Mouse (Mus musculus) limb, embryonic 15.5 days (tissue): ENCODE measurements at regions not wholly inside any gene's neighbourhood (a gene's known extent, or its start where the extent isn't known, plus 50 kb on each side); places are given as distances from the start of the nearest gene placed in this dataset.

Experiments
- ATAC-seq: fragments of 200-750 bp; cut with Nextera tagmentation; 2 replicates; pipeline ENCODE4 v1.8.0; 2017; ENCODE audit warnings: low read depth, moderate TSS enrichment; ENCODE audit not compliant: insufficient number of reproducible peaks, low FRiP score, low TSS enrichment
- H3K27ac ChIP-seq: fragments of 300-500 bp; sonication (generic); 2 replicates; pipeline ENCODE4 v1.5.1; 2015; ENCODE audit warnings: moderate library complexity, mild to moderate bottlenecking, inconsistent platforms
- H3K27me3 ChIP-seq: fragments of 300-500 bp; sonication (generic); 2 replicates; pipeline ENCODE4 v1.6.1; 2015; ENCODE audit warnings: inconsistent platforms
- H3K36me3 ChIP-seq: fragments of 300-500 bp; sonication (generic); 2 replicates; pipeline ENCODE4 v1.6.1; 2015; ENCODE audit warnings: inconsistent platforms
- H3K4me1 ChIP-seq: fragments of 300-500 bp; sonication (generic); 2 replicates; pipeline ENCODE4 v1.6.1; 2015; ENCODE audit warnings: inconsistent platforms
- H3K4me2 ChIP-seq: fragments of 300-500 bp; sonication (generic); 2 replicates; pipeline ENCODE4 v1.6.1; 2015; ENCODE audit warnings: mild to moderate bottlenecking, inconsistent platforms
- H3K4me3 ChIP-seq: fragments of 300-500 bp; sonication (generic); 2 replicates; pipeline ENCODE4 v1.5.1; 2015; ENCODE audit warnings: mild to moderate bottlenecking, inconsistent platforms
- H3K9ac ChIP-seq: fragments of 300-500 bp; sonication (generic); 2 replicates; pipeline ENCODE4 v1.6.1; 2015; ENCODE audit warnings: inconsistent platforms
- H3K9me3 ChIP-seq: fragments of 300-500 bp; sonication (generic); 2 replicates; pipeline ENCODE4 v1.6.1; 2016; ENCODE audit warnings: inconsistent platforms
- WGBS: fragments of 180-500 bp; shearing (Covaris S2); methylation state at CpG from one replicate; pipeline ENCODE4 v1.1.7; 2015; 5-methylcytosine and 5-hydroxymethylcytosine counted together

GRCm38 (mm10) chr12:8099114-8099513 is 108.8 kb upstream of the Ldah start:
- Histone ChIP-seq H3K36me3 (no peaks in the 10 kb centered on the region), H3K4me1 (no peaks in the 10 kb centered on the region), H3K9ac (no peak overlapping the region), H3K27ac (no peak overlapping the region), H3K9me3 (no peaks in the 10 kb centered on the region), H3K4me2 (no peak overlapping the region), H3K4me3 (no peak overlapping the region), H3K27me3 (no peaks in the 10 kb centered on the region)
- ATAC-seq, result no peak
- WGBS, result 76% methylated on average over 2 of the region's 2 CpGs

- no peak overlapping the region for H3K9ac ChIP-seq
- H3K4me2 ChIP-seq, result no peak overlapping the region
- no peak for ATAC-seq
- no peaks in the 10 kb centered on the region for H3K27me3 ChIP-seq
- H3K4me3 ChIP-seq, result no peak overlapping the region
- H3K36me3 ChIP-seq, result no peaks in the 10 kb centered on the region
- WGBS, result 36% methylated on average over 2 of the region's 2 CpGs
- H3K27ac ChIP-seq, result no peak overlapping the region
- no peaks in the 10 kb centered on the region for H3K4me1 ChIP-seq
- H3K9me3 ChIP-seq, result no peaks in the 10 kb centered on the region
Observed at GRCm38 (mm10) chr12:8099821-8100220, 108.1 kb upstream of the Ldah start.

- H3K27ac ChIP-seq, result no peak overlapping the region
- 79% methylated on average over 8 of the region's 8 CpGs for WGBS
- H3K27me3 ChIP-seq, result no peaks in the 10 kb centered on the region
- no peaks in the 10 kb centered on the region for H3K9me3 ChIP-seq
- H3K9ac ChIP-seq, result no peak overlapping the region
- H3K4me1 ChIP-seq, result no peaks in the 10 kb centered on the region
- no peak for ATAC-seq
- no peak overlapping the region for H3K4me3 ChIP-seq
- no peaks in the 10 kb centered on the region for H3K36me3 ChIP-seq
- no peak overlapping the region for H3K4me2 ChIP-seq
Observed at GRCm38 (mm10) chr12:8101837-8102236, 106.1 kb upstream of the Ldah start.

GRCm38 (mm10) chr12:8103259-8103658 is 104.6 kb upstream of the Ldah start:
- Histone ChIP-seq H3K4me2 (no peak overlapping the region), H3K36me3 (no peaks in the 10 kb centered on the region), H3K4me1 (peaks cover 4% of the 10 kb centered on the region; the same call in 1 of the 2 replicates), H3K27ac (no peak overlapping the region), H3K9me3 (no peaks in the 10 kb centered on the region), H3K9ac (no peak overlapping the region), H3K27me3 (no peaks in the 10 kb centered on the region), H3K4me3 (no peak overlapping the region)
- 74% methylated on average over 9 of the region's 9 CpGs for WGBS
- no peak for ATAC-seq

- Histone ChIP-seq H3K27me3 (no peaks in the 10 kb centered on the region), H3K4me1 (peaks cover 13% of the 10 kb centered on the region; the same call in 1 of the 2 replicates), H3K4me2 (no peak overlapping the region), H3K4me3 (no peak overlapping the region), H3K36me3 (no peaks in the 10 kb centered on the region), H3K9me3 (no peaks in the 10 kb centered on the region), H3K9ac (no peak overlapping the region), H3K27ac (no peak overlapping the region)
- WGBS, result 38% methylated on average over 4 of the region's 4 CpGs
- 0 out of 2 replicates have a peak, but pooled peaks have one; percentile 40 for ATAC-seq
Observed at GRCm38 (mm10) chr12:8107137-8107536, 100.8 kb upstream of the Ldah start.

- Histone ChIP-seq H3K4me2 (no peak overlapping the region), H3K9me3 (no peaks in the 10 kb centered on the region), H3K27ac (no peak overlapping the region), H3K4me3 (no peak overlapping the region), H3K27me3 (no peaks in the 10 kb centered on the region), H3K36me3 (no peaks in the 10 kb centered on the region), H3K9ac (no peak overlapping the region), H3K4me1 (peaks cover 13% of the 10 kb centered on the region; the same call in 1 of the 2 replicates)
- WGBS, result 56% methylated on average over 5 of the region's 5 CpGs
- no peak for ATAC-seq
Observed at GRCm38 (mm10) chr12:8109203-8109770, 98.6 kb upstream of the Ldah start.

- WGBS, result 75% methylated on average over 6 of the region's 6 CpGs
- Histone ChIP-seq H3K36me3 (no peaks in the 10 kb centered on the region), H3K27ac (no peak overlapping the region), H3K9me3 (no peaks in the 10 kb centered on the region), H3K4me1 (peaks cover 13% of the 10 kb centered on the region; the same call in 1 of the 2 replicates), H3K4me3 (no peak overlapping the region), H3K27me3 (no peaks in the 10 kb centered on the region), H3K4me2 (no peak overlapping the region), H3K9ac (no peak overlapping the region)
- no peak for ATAC-seq
Observed at GRCm38 (mm10) chr12:8109876-8110275, 98.0 kb upstream of the Ldah start.

GRCm38 (mm10) chr12:8110297-8110696 is 97.6 kb upstream of the Ldah start:
- 38% methylated on average over 4 of the region's 4 CpGs for WGBS
- H3K27ac ChIP-seq, result no peak overlapping the region
- H3K36me3 ChIP-seq, result no peaks in the 10 kb centered on the region
- ATAC-seq, result no peak
- no peak overlapping the region for H3K4me3 ChIP-seq
- H3K4me1 ChIP-seq, result peaks cover 13% of the 10 kb centered on the region; the same call in 1 of the 2 replicates
- no peak overlapping the region for H3K4me2 ChIP-seq
- H3K9me3 ChIP-seq, result no peaks in the 10 kb centered on the region
- no peak overlapping the region for H3K9ac ChIP-seq
- no peaks in the 10 kb centered on the region for H3K27me3 ChIP-seq

- H3K9me3 ChIP-seq, result no peaks in the 10 kb centered on the region
- H3K4me3 ChIP-seq, result no peak overlapping the region
- H3K9ac ChIP-seq, result no peak overlapping the region
- WGBS, result 50% methylated on average over 4 of the region's 4 CpGs
- H3K4me1 ChIP-seq, result peaks cover 13% of the 10 kb centered on the region; the same call in 1 of the 2 replicates
- H3K36me3 ChIP-seq, result no peaks in the 10 kb centered on the region
- ATAC-seq, result no peak
- H3K4me2 ChIP-seq, result no peak overlapping the region
- no peak overlapping the region for H3K27ac ChIP-seq
- H3K27me3 ChIP-seq, result no peaks in the 10 kb centered on the region
Observed at GRCm38 (mm10) chr12:8111484-8111883, 96.4 kb upstream of the Ldah start.

- Histone ChIP-seq H3K4me2 (no peak overlapping the region), H3K4me3 (no peak overlapping the region), H3K9ac (no peak overlapping the region), H3K9me3 (no peaks in the 10 kb centered on the region), H3K36me3 (no peaks in the 10 kb centered on the region), H3K27ac (no peak overlapping the region), H3K4me1 (no peaks in the 10 kb centered on the region), H3K27me3 (no peaks in the 10 kb centered on the region)
- ATAC-seq, result no peak
- 80% methylated on average over 1 of the region's 1 CpGs for WGBS
Observed at GRCm38 (mm10) chr12:8155566-8155965, 52.3 kb upstream of the Ldah start.
